Mouse (Mus musculus): Measurements from ENCODE around the gene AC134908.4. TPM values are rescaled to one million over a fixed set of nuclear protein-coding genes. Genes with fewer than 3 reads are reported as not detected.

AC134908.4 gene
- 0.34 TPM in 1 of 2 replicates, not detected in the other for polyA plus RNA-seq (2014; fragmentation: Nextera tagmentation; extraction: Ambion mirVana)

GRCm38 (mm10) chr17:25795609-25796092 is at the start of gene AC134908.4:
TSS of gene AC134908.4 (minus strand) at chr17:25795659.
- Histone ChIP-seq H3K9me3 (ENCODE audit: control insufficient read depth, low read length) (no peaks in the 10 kb centered on the region), H3K27ac (ENCODE audit: low read depth) (peak within 1 kb of the TSS; percentile 47; the same call in 1 of the 2 replicates), H3K9ac (ENCODE audit: low read length) (peak within 1 kb of the TSS; percentile 66), H3K4me1 (replicated peaks; ENCODE audit: control insufficient read depth, insufficient read depth, low read length) (peaks cover 35% of the 10 kb centered on the region), H3K4me2 (ENCODE audit: low read length) (peak within 1 kb of the TSS; percentile 96), H3K4me3 (ENCODE audit: low read depth, low read length) (peak within 1 kb of the TSS; percentile 86), H3K36me3 (ENCODE audit: control insufficient read depth, insufficient read depth, low read length) (no peaks in the 10 kb centered on the region), H3K27me3 (replicated peaks; ENCODE audit: control insufficient read depth, insufficient read depth, low read length) (no peaks in the 10 kb centered on the region)
- ATAC-seq (replicated peaks; ENCODE audit: low FRiP score, low TSS enrichment, low read depth), result no peak
- WGBS, result 27% methylated on average over 6 of the region's 6 CpGs
- DNase-seq (ENCODE audit: low spot score), result no peak

DNA sequence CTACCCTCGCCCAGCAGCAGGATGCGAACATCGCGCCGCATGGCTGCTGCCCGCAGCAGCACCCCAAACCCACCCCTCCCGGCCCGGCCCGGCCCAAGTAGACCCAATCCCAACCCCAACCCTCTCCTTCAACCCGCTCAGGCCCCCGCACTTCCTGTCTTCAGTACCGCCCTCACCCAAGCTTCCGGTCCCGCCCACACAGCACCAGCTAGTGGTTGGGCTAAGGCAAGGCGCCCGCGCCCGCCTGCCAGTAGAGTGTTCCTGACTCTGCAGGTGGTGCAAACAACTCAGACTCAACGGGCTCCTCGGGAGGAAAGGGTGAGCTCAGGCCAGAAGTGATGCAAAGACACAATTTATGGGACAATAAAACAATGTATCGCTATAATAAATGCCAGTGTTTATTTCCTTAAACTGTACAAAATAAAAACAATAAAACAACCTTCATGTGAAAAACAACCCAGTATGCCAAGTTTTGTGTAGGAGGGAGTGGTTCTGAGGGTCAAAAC is 49.0 kb upstream of the AC134908.4 start, which contains the start of gene Rhot2:
Gene Rhot2, minus strand, starts transcription at position 456 of the 506 bp plus-strand sequence.
- 1% methylated on average over 21 of the region's 21 CpGs for WGBS
- H3K27me3 ChIP-seq (replicated peaks; ENCODE audit: control insufficient read depth, insufficient read depth, low read length), result no peaks in the 10 kb centered on the region

DNA sequence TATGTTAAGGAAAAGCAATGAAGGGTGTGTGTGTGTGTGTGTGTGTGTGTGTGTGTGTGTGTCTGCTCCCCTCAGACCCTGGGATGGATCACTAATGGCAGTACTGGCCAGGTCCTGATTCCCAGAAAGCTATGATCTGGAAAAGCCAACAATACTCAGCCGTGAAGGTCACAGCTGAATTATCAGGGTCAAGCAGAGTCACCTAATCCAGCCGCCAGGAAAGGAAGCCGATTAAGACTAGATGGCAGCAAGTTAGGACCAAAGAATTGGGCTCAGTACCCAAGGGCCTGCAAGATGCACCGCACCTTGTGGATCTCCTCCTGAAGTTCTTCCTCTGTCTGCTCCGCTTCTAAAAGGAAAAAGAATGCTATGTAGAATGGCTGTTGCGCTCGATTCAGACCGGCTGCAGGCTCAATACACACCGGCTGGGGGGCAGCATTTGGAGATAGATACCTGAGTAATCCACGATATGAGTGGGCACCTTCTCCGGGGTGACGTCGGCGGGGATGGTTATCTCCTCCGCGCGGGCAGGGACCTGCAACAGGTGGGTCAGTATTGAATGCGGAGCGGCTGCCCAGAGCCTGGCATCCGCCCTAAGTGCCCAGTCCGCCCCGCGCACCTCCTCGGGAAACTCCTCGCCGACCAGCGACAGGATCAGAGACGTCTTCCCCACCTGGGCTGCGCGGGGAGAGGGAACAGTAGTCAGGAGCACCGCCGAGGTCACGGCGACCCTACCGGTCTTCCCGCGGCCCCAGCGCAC is 48.4 kb upstream of the AC134908.4 start:
- Histone ChIP-seq H3K9ac (ENCODE audit: low read length) (peak overlapping the region; percentile 81), H3K27ac (ENCODE audit: low read depth) (peak overlapping the region; percentile 70), H3K4me2 (ENCODE audit: low read length) (peak overlapping the region; percentile 87), H3K4me1 (replicated peaks; ENCODE audit: control insufficient read depth, insufficient read depth, low read length) (peaks cover 12% of the 10 kb centered on the region), H3K4me3 (ENCODE audit: low read depth, low read length) (peak overlapping the region; percentile 78), H3K9me3 (ENCODE audit: control insufficient read depth, low read length) (no peaks in the 10 kb centered on the region), H3K36me3 (ENCODE audit: control insufficient read depth, insufficient read depth, low read length) (peaks cover 67% of the 10 kb centered on the region), H3K27me3 (replicated peaks; ENCODE audit: control insufficient read depth, insufficient read depth, low read length) (no peaks in the 10 kb centered on the region)
- ATAC-seq (replicated peaks; ENCODE audit: low FRiP score, low TSS enrichment, low read depth), result no peak; the same call in 1 of the 2 replicates
- 3% methylated on average over 37 of the region's 38 CpGs for WGBS
- no peak for DNase-seq (ENCODE audit: low spot score)

More for the DNA sequence above, 49.0 kb upstream of the AC134908.4 start, which contains the start of gene Rhot2:
- ATAC-seq (replicated peaks; ENCODE audit: low FRiP score, low TSS enrichment, low read depth) (peak; percentile 95), DNase-seq (ENCODE audit: low spot score) (peak; percentile 96)
- Histone ChIP-seq H3K4me3 (ENCODE audit: low read depth, low read length) (peak within 1 kb of the TSS; percentile 78), H3K9ac (ENCODE audit: low read length) (peak within 1 kb of the TSS; percentile 81), H3K4me2 (ENCODE audit: low read length) (peak within 1 kb of the TSS; percentile 87), H3K36me3 (ENCODE audit: control insufficient read depth, insufficient read depth, low read length) (peaks cover 63% of the 10 kb centered on the region), H3K9me3 (ENCODE audit: control insufficient read depth, low read length) (no peaks in the 10 kb centered on the region), H3K27ac (ENCODE audit: low read depth) (peak within 1 kb of the TSS; percentile 70), H3K4me1 (replicated peaks; ENCODE audit: control insufficient read depth, insufficient read depth, low read length) (peaks cover 12% of the 10 kb centered on the region)

- no peaks in the 10 kb centered on the region for H3K27me3 ChIP-seq (replicated peaks; ENCODE audit: control insufficient read depth, insufficient read depth, low read length)
- no peak overlapping the region for H3K27ac ChIP-seq (ENCODE audit: low read depth)
- H3K36me3 ChIP-seq (ENCODE audit: control insufficient read depth, insufficient read depth, low read length), result peaks cover 66% of the 10 kb centered on the region
- no peak for ATAC-seq (replicated peaks; ENCODE audit: low FRiP score, low TSS enrichment, low read depth)
- peak overlapping the region; percentile 87 for H3K4me2 ChIP-seq (ENCODE audit: low read length)
- peak overlapping the region; percentile 78 for H3K4me3 ChIP-seq (ENCODE audit: low read depth, low read length)
- 90% methylated on average over 4 of the region's 4 CpGs for WGBS
- peak overlapping the region; percentile 81 for H3K9ac ChIP-seq (ENCODE audit: low read length)
- no peak for DNase-seq (ENCODE audit: low spot score)
- H3K9me3 ChIP-seq (ENCODE audit: control insufficient read depth, low read length), result no peaks in the 10 kb centered on the region
- H3K4me1 ChIP-seq (replicated peaks; ENCODE audit: control insufficient read depth, insufficient read depth, low read length), result peaks cover 12% of the 10 kb centered on the region
Measured at GRCm38 (mm10) chr17:25843122-25843521, 47.7 kb upstream of the AC134908.4 start.

- no peak overlapping the region for H3K4me2 ChIP-seq (ENCODE audit: low read length)
- H3K27ac ChIP-seq (ENCODE audit: low read depth), result no peak overlapping the region
- 79% methylated on average over 3 of the region's 3 CpGs for WGBS
- DNase-seq (ENCODE audit: low spot score) (no peak), ATAC-seq (replicated peaks; ENCODE audit: low FRiP score, low TSS enrichment, low read depth) (no peak)
- H3K9me3 ChIP-seq (ENCODE audit: control insufficient read depth, low read length), result no peaks in the 10 kb centered on the region
- H3K27me3 ChIP-seq (replicated peaks; ENCODE audit: control insufficient read depth, insufficient read depth, low read length), result no peaks in the 10 kb centered on the region
- no peak overlapping the region for H3K4me3 ChIP-seq (ENCODE audit: low read depth, low read length)
- H3K9ac ChIP-seq (ENCODE audit: low read length), result no peak overlapping the region
- H3K4me1 ChIP-seq (replicated peaks; ENCODE audit: control insufficient read depth, insufficient read depth, low read length), result peaks cover 12% of the 10 kb centered on the region
- peaks cover 65% of the 10 kb centered on the region for H3K36me3 ChIP-seq (ENCODE audit: control insufficient read depth, insufficient read depth, low read length)
Measured at GRCm38 (mm10) chr17:25842509-25842908, 47.0 kb upstream of the AC134908.4 start.

GRCm38 (mm10) chr17:25841117-25841880 is 45.8 kb upstream of the AC134908.4 start, which contains the start of gene Gm20683:
TSS of gene Gm20683 (minus strand) at chr17:25841763.
- no peak for DNase-seq (ENCODE audit: low spot score)
- Histone ChIP-seq H3K9me3 (ENCODE audit: control insufficient read depth, low read length) (no peaks in the 10 kb centered on the region), H3K27me3 (replicated peaks; ENCODE audit: control insufficient read depth, insufficient read depth, low read length) (no peaks in the 10 kb centered on the region), H3K4me2 (ENCODE audit: low read length) (no peak within 1 kb of the TSS), H3K4me1 (replicated peaks; ENCODE audit: control insufficient read depth, insufficient read depth, low read length) (peaks cover 19% of the 10 kb centered on the region), H3K36me3 (ENCODE audit: control insufficient read depth, insufficient read depth, low read length) (peaks cover 58% of the 10 kb centered on the region), H3K9ac (ENCODE audit: low read length) (no peak within 1 kb of the TSS), H3K27ac (ENCODE audit: low read depth) (no peak within 1 kb of the TSS), H3K4me3 (ENCODE audit: low read depth, low read length) (no peak within 1 kb of the TSS)
- 96% methylated on average over 22 of the region's 22 CpGs for WGBS
- no peak for ATAC-seq (replicated peaks; ENCODE audit: low FRiP score, low TSS enrichment, low read depth)

DNA sequence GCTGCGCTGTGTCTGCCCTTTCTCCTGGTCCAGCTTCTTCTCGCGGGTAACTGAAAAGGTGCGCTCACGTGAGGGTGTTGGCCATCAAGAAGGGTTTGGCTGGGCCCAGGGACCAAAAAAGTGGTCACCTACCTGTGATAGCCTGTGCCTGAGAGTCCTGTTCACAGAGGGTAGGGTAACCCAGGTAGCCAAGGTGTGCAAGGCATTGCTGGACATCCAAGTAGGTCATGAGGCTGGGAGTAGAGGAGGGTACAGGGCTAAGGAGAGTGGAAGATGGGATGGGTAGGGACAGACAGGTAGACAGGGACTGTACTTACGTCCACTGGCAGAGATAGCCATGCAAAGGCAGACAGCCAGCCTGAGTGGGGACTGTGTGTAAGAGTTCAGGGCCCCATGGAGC is 45.1 kb upstream of the AC134908.4 start:
- H3K4me3 ChIP-seq (ENCODE audit: low read depth, low read length), result no peak overlapping the region
- H3K4me1 ChIP-seq (replicated peaks; ENCODE audit: control insufficient read depth, insufficient read depth, low read length), result peaks cover 23% of the 10 kb centered on the region
- H3K4me2 ChIP-seq (ENCODE audit: low read length), result no peak overlapping the region
- H3K9me3 ChIP-seq (ENCODE audit: control insufficient read depth, low read length), result no peaks in the 10 kb centered on the region
- H3K36me3 ChIP-seq (ENCODE audit: control insufficient read depth, insufficient read depth, low read length), result peaks cover 52% of the 10 kb centered on the region
- H3K9ac ChIP-seq (ENCODE audit: low read length), result no peak overlapping the region
- WGBS, result 94% methylated on average over 6 of the region's 6 CpGs
- no peaks in the 10 kb centered on the region for H3K27me3 ChIP-seq (replicated peaks; ENCODE audit: control insufficient read depth, insufficient read depth, low read length)
- no peak overlapping the region for H3K27ac ChIP-seq (ENCODE audit: low read depth)
- ATAC-seq (replicated peaks; ENCODE audit: low FRiP score, low TSS enrichment, low read depth) (no peak), DNase-seq (ENCODE audit: low spot score) (no peak)

GRCm38 (mm10) chr17:25839455-25840235 is 44.2 kb upstream of the AC134908.4 start:
- no peaks in the 10 kb centered on the region for H3K27me3 ChIP-seq (replicated peaks; ENCODE audit: control insufficient read depth, insufficient read depth, low read length)
- H3K27ac ChIP-seq (ENCODE audit: low read depth), result no peak overlapping the region
- H3K36me3 ChIP-seq (ENCODE audit: control insufficient read depth, insufficient read depth, low read length), result peaks cover 55% of the 10 kb centered on the region
- H3K4me2 ChIP-seq (ENCODE audit: low read length), result no peak overlapping the region
- DNase-seq (ENCODE audit: low spot score), result no peak
- no peak overlapping the region for H3K4me3 ChIP-seq (ENCODE audit: low read depth, low read length)
- 85% methylated on average over 14 of the region's 14 CpGs for WGBS
- peaks cover 23% of the 10 kb centered on the region for H3K4me1 ChIP-seq (replicated peaks; ENCODE audit: control insufficient read depth, insufficient read depth, low read length)
- ATAC-seq (replicated peaks; ENCODE audit: low FRiP score, low TSS enrichment, low read depth), result no peak
- H3K9me3 ChIP-seq (ENCODE audit: control insufficient read depth, low read length), result no peaks in the 10 kb centered on the region
- H3K9ac ChIP-seq (ENCODE audit: low read length), result no peak overlapping the region
